Mouse (Mus musculus): ENCODE data around the gene Cdkn2a. TPM values are rescaled to one million over a fixed set of nuclear protein-coding genes. Genes with fewer than 3 reads are reported as not detected.

Gene Cdkn2a
- polyA plus RNA-seq, 1 experiment from 2014 or later: not detected

DNA sequence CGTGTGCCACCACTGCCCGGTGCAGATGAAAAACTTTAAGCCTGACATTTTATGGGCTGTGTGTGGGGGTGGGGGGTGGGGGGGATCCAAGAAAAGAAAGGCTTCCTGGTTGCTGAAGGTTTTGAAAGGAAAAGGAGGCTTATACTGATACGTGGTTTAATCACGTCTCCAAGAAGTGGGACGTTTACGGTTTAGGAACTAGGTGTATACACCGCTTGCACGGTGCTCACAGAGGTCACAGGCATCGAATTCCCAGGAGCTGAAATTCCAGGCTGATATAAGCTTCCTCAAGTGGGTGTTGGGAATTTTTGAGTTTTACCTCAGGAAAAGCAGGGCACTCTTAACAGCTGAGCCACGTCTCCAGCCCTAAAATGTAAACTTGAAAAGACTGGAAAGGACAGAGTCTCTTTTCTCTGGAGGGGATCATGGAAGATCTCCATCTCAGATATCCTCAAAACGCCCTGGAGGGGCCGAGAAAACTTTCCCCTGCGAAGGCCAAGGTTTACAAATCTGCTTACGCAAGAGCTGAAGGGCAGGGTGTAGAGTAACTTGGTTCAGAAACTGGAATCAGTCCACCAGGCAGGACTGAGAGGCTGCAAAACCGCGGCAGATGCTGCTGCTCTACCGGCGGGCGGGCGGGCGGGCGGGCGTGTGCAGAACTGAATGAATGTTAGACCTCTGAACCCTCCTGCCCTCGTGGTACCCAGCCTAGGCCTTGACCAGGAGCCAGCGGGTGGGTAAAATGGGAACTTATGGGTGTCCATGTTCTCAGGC, 18.5 kb downstream of the Cdkn2a start:
- H3K27me3 ChIP-seq: peaks cover 97% of the 10 kb centered on the region
- no peak overlapping the region for H3K27ac ChIP-seq
- no peak for ATAC-seq (ENCODE audit: borderline replicate concordance, extremely low read depth, low FRiP score, low TSS enrichment)
- no peaks in the 10 kb centered on the region for H3K4me1 ChIP-seq
- no peaks in the 10 kb centered on the region for H3K36me3 ChIP-seq
- no peak overlapping the region for H3K4me3 ChIP-seq
- no peak overlapping the region for H3K4me2 ChIP-seq
- H3K9me3 ChIP-seq: no peaks in the 10 kb centered on the region
- WGBS: 4% methylated on average over 25 of the region's 25 CpGs
- no peak overlapping the region for H3K9ac ChIP-seq

DNA sequence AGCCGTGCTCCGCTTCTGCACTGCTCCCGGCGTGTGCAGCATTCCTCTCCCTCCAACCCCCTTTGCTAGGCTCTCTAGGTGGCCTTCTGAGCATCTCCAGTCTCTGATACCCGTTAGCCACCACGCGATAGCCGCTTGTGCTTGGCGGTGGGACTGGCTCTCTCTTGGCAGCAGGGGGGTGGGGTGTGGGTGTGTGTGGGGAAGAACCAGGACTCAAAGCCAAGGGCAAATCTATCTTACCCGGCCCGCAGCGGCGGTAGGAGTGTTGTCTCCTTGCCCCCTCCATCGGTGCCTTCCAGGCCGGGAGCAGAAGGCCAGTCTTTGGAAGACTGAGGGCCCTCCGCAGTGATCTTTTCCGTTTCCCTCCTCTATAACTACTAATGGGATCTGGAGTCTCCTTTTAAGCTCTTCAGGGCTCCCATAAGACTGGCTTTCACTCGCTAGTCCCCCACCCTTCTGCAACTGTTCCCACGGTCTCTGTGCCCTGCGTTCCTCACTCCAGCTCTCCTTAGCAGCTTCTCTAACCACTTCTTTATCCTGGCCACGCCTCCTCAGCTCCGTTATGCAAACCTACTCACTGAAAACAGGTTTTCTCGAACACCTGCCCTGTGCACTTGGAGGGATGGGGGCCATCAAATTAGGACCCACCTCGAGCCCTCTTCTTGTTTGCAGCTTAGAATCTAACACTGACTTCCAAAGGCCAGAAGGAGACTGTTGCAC, 19.5 kb downstream of the Cdkn2a start:
- Histone ChIP-seq H3K4me1 (no peaks in the 10 kb centered on the region), H3K4me2 (no peak overlapping the region), H3K9ac (no peak overlapping the region), H3K36me3 (no peaks in the 10 kb centered on the region), H3K27me3 (peaks cover 96% of the 10 kb centered on the region), H3K9me3 (no peaks in the 10 kb centered on the region), H3K27ac (no peak overlapping the region), H3K4me3 (no peak overlapping the region)
- WGBS: under 1% methylated on average over 24 of the region's 24 CpGs
- no peak for ATAC-seq (ENCODE audit: borderline replicate concordance, extremely low read depth, low FRiP score, low TSS enrichment)

DNA sequence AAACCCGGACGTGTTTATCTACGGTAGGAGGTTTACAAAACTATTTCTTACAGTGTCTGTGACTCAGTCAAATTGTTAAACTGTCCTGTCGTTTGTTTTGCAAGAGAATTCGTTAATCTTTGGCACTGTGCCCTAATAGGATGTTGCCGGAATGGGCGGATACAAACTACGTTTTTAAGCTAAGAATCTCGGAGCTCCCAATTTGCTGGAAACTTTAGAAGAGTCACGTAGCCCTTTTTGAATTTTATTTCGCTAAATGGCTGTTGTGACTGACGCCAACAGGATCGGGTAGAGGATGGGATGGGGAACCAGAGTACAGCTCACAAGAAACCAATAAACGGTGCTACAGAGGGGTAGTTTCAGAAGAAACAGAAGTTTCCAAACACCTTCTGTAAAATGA, 20.4 kb downstream of the Cdkn2a start:
- no peak overlapping the region for H3K9ac ChIP-seq
- no peak overlapping the region for H3K4me2 ChIP-seq
- no peaks in the 10 kb centered on the region for H3K9me3 ChIP-seq
- no peak for ATAC-seq (ENCODE audit: borderline replicate concordance, extremely low read depth, low FRiP score, low TSS enrichment)
- H3K36me3 ChIP-seq: no peaks in the 10 kb centered on the region
- H3K4me1 ChIP-seq: no peaks in the 10 kb centered on the region
- no peak overlapping the region for H3K4me3 ChIP-seq
- no peak overlapping the region for H3K27ac ChIP-seq
- peaks cover 86% of the 10 kb centered on the region for H3K27me3 ChIP-seq
- 3% methylated on average over 14 of the region's 14 CpGs for WGBS

DNA sequence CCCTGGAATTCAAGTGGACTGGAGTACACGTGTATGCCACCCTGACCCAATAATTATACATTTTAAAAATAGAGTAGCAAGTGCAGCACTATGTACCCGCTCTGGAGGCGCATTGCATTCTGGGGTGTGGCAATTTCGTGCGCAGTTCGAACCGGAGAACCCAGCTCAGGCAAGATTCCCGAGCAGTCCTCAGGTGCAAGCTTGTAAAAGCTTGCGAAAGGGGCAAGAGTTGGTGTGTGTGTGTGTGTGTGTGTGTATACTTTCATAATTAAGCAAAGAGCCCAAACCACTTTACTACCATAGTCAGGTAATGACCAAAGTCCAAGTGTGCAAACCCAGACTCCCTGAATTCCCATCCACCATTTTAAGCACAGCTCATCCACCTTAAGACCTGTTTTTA, 20.9 kb downstream of the Cdkn2a start:
- H3K36me3 ChIP-seq: no peaks in the 10 kb centered on the region
- H3K4me1 ChIP-seq: no peaks in the 10 kb centered on the region
- WGBS: under 1% methylated on average over 9 of the region's 9 CpGs
- H3K9ac ChIP-seq: no peak overlapping the region
- peaks cover 82% of the 10 kb centered on the region for H3K27me3 ChIP-seq
- H3K27ac ChIP-seq: no peak overlapping the region
- no peaks in the 10 kb centered on the region for H3K9me3 ChIP-seq
- ATAC-seq (ENCODE audit: borderline replicate concordance, extremely low read depth, low FRiP score, low TSS enrichment): no peak
- H3K4me3 ChIP-seq: no peak overlapping the region
- H3K4me2 ChIP-seq: no peak overlapping the region

DNA sequence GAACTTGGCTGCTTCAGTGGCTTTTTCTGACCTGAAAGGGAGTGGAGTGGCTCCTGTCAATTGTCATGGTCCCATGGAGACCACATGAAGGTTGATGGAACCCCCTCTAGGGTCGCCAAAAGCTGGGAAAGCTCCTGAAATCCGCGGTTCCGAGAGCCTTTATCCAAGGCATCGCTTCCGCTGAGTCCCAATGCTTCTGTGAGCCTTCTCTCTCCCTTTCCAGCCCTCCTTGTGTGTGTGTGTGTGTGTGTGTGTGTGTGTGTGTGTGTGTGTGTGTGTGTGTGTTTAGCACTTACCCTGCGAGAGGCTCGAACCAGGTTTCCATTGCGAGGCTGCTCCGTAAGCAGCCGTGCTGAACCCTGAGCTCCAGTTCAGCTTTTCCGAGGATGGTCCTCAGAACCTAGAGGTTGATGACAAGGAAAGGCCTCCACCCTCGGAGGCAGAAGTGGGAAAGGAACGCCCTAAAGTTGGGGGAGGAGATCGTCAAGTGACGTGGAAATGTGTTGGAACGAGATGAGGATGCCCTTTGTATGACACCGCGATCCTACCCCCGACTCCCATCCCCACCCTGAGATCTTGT, 21.4 kb downstream of the Cdkn2a start:
- 0% methylated on average over 20 of the region's 20 CpGs for WGBS
- H3K36me3 ChIP-seq: no peaks in the 10 kb centered on the region
- no peak overlapping the region for H3K9ac ChIP-seq
- no peak overlapping the region for H3K4me3 ChIP-seq
- no peak overlapping the region for H3K4me2 ChIP-seq
- ATAC-seq (ENCODE audit: borderline replicate concordance, extremely low read depth, low FRiP score, low TSS enrichment): no peak
- H3K4me1 ChIP-seq: no peaks in the 10 kb centered on the region
- H3K9me3 ChIP-seq: no peaks in the 10 kb centered on the region
- no peak overlapping the region for H3K27ac ChIP-seq
- H3K27me3 ChIP-seq: peaks cover 77% of the 10 kb centered on the region

DNA sequence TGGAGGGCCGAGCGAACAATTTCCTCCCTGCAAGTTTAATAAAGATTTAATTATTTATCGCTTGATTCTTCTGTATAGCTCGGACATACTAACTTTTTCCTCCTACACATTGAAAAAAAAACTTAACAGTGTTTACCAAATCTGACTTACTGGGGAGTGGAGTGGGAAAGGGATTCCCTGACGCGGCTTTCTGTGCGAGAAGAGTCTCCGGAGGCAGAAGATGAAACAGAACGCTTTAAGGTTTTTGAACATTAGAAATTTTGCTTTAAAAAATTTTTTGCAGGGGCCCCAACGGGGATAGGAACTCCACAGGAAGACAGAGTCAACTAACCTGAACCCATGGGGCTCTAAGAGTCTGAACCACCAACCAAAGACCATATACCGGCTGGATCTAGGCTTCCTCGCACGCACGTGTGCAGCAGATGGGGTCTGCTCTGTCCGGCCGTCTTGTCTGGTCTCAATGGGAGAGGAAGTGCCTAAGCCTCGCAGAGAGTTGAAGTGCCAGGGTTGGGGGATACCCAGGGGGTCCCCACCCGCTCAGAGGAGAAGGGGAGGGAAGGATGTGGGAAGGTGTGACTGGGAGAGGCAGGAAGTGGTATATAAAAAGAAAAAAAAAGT, 22.2 kb downstream of the Cdkn2a start:
- Histone ChIP-seq H3K9me3 (no peaks in the 10 kb centered on the region), H3K27me3 (peaks cover 69% of the 10 kb centered on the region), H3K9ac (no peak overlapping the region), H3K4me1 (no peaks in the 10 kb centered on the region), H3K27ac (no peak overlapping the region), H3K36me3 (no peaks in the 10 kb centered on the region), H3K4me2 (no peak overlapping the region), H3K4me3 (no peak overlapping the region)
- WGBS: 5% methylated on average over 18 of the region's 18 CpGs
- ATAC-seq (ENCODE audit: borderline replicate concordance, extremely low read depth, low FRiP score, low TSS enrichment): no peak

DNA sequence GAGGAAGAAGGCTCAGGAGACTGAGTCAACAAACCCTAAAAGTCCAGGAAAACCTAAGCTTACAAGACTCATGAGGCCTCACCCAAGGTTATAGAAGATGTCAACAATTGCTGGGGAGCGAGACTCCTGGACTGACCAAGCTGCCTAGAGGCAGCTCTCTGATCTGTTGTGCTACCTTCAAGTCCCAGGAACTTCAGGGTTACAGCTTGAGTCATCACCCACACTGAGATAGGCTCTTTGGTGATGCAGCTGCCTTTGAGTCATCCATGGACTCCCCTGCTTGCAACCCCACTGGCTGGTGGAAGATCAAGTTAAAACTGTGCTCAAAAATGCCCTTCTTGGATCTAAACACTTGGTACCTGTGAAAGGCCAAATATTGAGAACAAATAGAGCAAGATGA, 36.7 kb downstream of the Cdkn2a start:
- no peak overlapping the region for H3K4me3 ChIP-seq
- H3K4me2 ChIP-seq: no peak overlapping the region
- no peak for ATAC-seq (ENCODE audit: borderline replicate concordance, extremely low read depth, low FRiP score, low TSS enrichment)
- H3K36me3 ChIP-seq: no peaks in the 10 kb centered on the region
- H3K4me1 ChIP-seq: no peaks in the 10 kb centered on the region
- no peak overlapping the region for H3K27ac ChIP-seq
- no peaks in the 10 kb centered on the region for H3K27me3 ChIP-seq
- H3K9me3 ChIP-seq: no peaks in the 10 kb centered on the region
- WGBS: 63% methylated on average over 1 of the region's 1 CpGs
- H3K9ac ChIP-seq: no peak overlapping the region

DNA sequence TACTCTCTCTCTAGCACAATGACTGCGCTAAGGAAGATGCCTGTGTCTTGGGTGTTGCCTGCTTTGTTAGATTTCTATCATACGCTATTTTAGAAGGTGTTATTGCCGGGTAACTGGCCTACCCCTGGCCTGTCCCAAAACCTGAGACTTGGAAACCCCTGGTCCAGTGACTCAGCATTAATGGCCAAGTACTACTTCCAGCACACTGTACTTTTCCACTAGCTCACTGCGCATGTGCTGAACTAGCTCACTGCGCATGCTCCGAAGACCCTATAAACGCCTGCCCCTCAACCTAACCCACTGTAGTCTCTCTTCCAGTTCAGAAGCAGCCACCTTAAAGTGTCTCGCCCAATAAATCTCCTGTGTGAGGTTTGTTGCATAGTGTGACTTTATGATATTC, 60.0 kb downstream of the Cdkn2a start:
- H3K9ac ChIP-seq: no peak overlapping the region
- WGBS: 87% methylated on average over 8 of the region's 8 CpGs
- no peak overlapping the region for H3K4me2 ChIP-seq
- ATAC-seq (ENCODE audit: borderline replicate concordance, extremely low read depth, low FRiP score, low TSS enrichment): no peak
- no peaks in the 10 kb centered on the region for H3K27me3 ChIP-seq
- H3K4me3 ChIP-seq: no peak overlapping the region
- H3K9me3 ChIP-seq: no peaks in the 10 kb centered on the region
- H3K36me3 ChIP-seq: no peaks in the 10 kb centered on the region
- no peaks in the 10 kb centered on the region for H3K4me1 ChIP-seq
- H3K27ac ChIP-seq: no peak overlapping the region

Other genes starting within 250 kb of the Cdkn2a start
- gene Mtap, start 157.5 kb downstream of the Cdkn2a start, polyA plus RNA-seq (2015; fragmentation: Nextera tagmentation; extraction: Ambion mirVana): 57.5 and 59.3 TPM in 2 replicates
- 3.8 and 4.1 TPM in 2 replicates for gene Cdkn2b, start 16.4 kb upstream of the Cdkn2a start, polyA plus RNA-seq (2015; fragmentation: Nextera tagmentation; extraction: Ambion mirVana)